Mouse (Mus musculus): ENCODE results near the gene Susd6. TPM values are rescaled to one million over a fixed set of nuclear protein-coding genes. Genes with fewer than 3 reads are reported as not detected.

The Susd6 gene
- polyA plus RNA-seq, 1 experiment from 2014 or later, result 12.6 TPM

DNA sequence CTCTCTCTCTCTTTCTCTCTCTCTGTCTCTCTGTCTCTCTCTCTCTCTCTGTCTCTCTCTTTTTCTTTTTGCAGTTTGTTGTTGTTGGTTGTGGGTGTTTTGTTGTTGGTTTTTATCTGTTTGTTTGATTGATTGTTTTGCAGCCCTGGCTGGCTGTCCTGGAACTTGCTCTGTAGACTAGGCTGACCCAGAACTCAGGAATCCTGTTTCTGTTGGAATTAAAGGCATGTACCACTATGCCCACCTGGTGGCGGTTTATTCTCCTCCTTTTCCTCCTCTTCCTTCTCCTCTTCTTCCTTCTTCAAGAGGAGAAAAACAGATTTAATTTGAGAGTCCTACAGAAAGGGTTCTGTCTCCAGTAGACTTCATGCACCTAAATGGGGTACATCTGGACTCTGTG is 137.2 kb downstream of the Susd6 start:
- no peaks in the 10 kb centered on the region for H3K9me3 ChIP-seq
- no peaks in the 10 kb centered on the region for H3K27me3 ChIP-seq
- no peak overlapping the region for H3K4me2 ChIP-seq
- no peaks in the 10 kb centered on the region for H3K4me1 ChIP-seq (replicated peaks)
- H3K36me3 ChIP-seq, result no peaks in the 10 kb centered on the region
- H3K4me3 ChIP-seq, result no peak overlapping the region
- 87% methylated on average over 1 of the region's 1 CpGs for WGBS
- H3K27ac ChIP-seq (replicated peaks), result no peak overlapping the region
- ATAC-seq (ENCODE audit: low FRiP score, low read depth), result no peak
- no peak overlapping the region for H3K9ac ChIP-seq

DNA sequence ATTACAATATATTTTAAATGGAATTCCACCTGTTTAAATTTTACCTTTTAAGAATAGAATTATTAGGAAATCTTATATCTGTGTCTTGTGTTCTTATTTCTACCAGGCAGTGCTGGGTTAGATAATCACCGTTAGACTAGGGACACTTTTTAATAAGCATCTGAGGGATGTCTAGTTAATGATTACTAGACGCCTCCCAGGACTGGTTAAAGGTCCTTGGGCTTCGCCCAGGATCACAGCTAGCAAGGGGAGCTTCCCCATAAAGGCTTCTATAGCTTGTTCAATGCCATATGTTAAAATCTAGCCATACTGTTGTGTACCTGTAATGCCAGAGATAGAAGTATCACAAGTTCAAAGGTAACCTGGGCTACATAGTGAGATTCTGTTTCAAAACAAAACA is 138.6 kb downstream of the Susd6 start:
- no peaks in the 10 kb centered on the region for H3K27me3 ChIP-seq
- no peak overlapping the region for H3K4me3 ChIP-seq
- WGBS, result 87% methylated on average over 3 of the region's 3 CpGs
- H3K36me3 ChIP-seq, result no peaks in the 10 kb centered on the region
- H3K4me2 ChIP-seq, result no peak overlapping the region
- H3K4me1 ChIP-seq (replicated peaks), result no peaks in the 10 kb centered on the region
- H3K27ac ChIP-seq (replicated peaks), result no peak overlapping the region
- H3K9ac ChIP-seq, result no peak overlapping the region
- H3K9me3 ChIP-seq, result no peaks in the 10 kb centered on the region
- ATAC-seq (ENCODE audit: low FRiP score, low read depth), result no peak

DNA sequence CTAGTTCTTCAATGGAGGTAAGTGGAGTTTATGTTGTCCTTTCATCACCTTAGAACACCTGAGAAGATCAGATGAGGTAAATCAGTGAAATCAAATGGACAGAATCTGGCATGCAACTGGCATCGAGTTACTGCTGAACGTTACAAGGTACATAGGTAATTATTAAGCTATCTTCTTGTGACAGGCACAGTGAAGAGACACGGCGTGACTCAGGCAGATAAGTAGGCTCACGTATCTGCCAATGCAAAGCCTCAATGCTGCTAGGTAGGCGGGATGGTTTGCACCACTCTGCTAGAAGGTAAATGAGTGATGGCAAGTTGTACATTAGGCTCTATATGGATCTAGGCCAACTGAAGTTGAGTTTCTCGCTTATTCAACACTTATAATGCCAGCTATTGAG is 139.8 kb downstream of the Susd6 start:
- Histone ChIP-seq H3K4me1 (replicated peaks) (no peaks in the 10 kb centered on the region), H3K9ac (no peak overlapping the region), H3K27me3 (no peaks in the 10 kb centered on the region), H3K4me3 (no peak overlapping the region), H3K4me2 (no peak overlapping the region), H3K27ac (replicated peaks) (no peak overlapping the region), H3K9me3 (no peaks in the 10 kb centered on the region), H3K36me3 (no peaks in the 10 kb centered on the region)
- ATAC-seq (ENCODE audit: low FRiP score, low read depth), result no peak
- 87% methylated on average over 7 of the region's 7 CpGs for WGBS

Other genes with a start within 250 kb of the Susd6 start
- 25.0 and 25.7 TPM in 2 replicates for gene Slc39a9, start 146.6 kb upstream of the Susd6 start, polyA plus RNA-seq (2015; fragmentation: Nextera tagmentation; extraction: Ambion mirVana)
- 270 and 289 TPM in 2 replicates for gene Erh, start 146.2 kb upstream of the Susd6 start, polyA plus RNA-seq (2015; fragmentation: Nextera tagmentation; extraction: Ambion mirVana)
- gene Plekhd1, start 97.9 kb upstream of the Susd6 start, polyA plus RNA-seq (2015; fragmentation: Nextera tagmentation; extraction: Ambion mirVana), result 6.4 and 6.5 TPM in 2 replicates
- gene Ccdc177, start 29.8 kb upstream of the Susd6 start, polyA plus RNA-seq (2015; fragmentation: Nextera tagmentation; extraction: Ambion mirVana), result 4.0 and 4.4 TPM in 2 replicates
- gene Srsf5, start 155.0 kb downstream of the Susd6 start, polyA plus RNA-seq (2015; fragmentation: Nextera tagmentation; extraction: Ambion mirVana), result 391 and 393 TPM in 2 replicates
- 0.35 and 0.45 TPM in 2 replicates for gene Slc10a1, start 178.2 kb downstream of the Susd6 start, polyA plus RNA-seq (2015; fragmentation: Nextera tagmentation; extraction: Ambion mirVana)
- 36.6 and 37.7 TPM in 2 replicates for gene Smoc1, start 236.3 kb downstream of the Susd6 start, polyA plus RNA-seq (2015; fragmentation: Nextera tagmentation; extraction: Ambion mirVana)

Measured in hindbrain, embryonic 15.5 days (tissue).